In genomic region chr15:82634976-82635375, GRCm38 (mm10) we compare ENCODE assay signal across 27 mouse cellular contexts. TPM values are rescaled to one million over a fixed set of nuclear protein-coding genes. Genes with fewer than 3 reads are reported as not detected.
"Had no signal": no experiment of that assay in that cellular context is flagged by ENCODE, and none has a peak within 500 bp of the region (broad histone marks: within the 10 kb centered on the region; RNA-seq: fewer than 3 reads in every experiment).

No protein-coding gene starts in this region.

- ATAC-seq: lung, postnatal 0 days; midbrain, embryonic 16.5 days had no signal

- H3K27me3 ChIP-seq: limb, embryonic 13.5 days; liver, embryonic 13.5 days; midbrain, embryonic 12.5 days had no signal

- H3K4me1 ChIP-seq: limb, embryonic 13.5 days had no signal

- H3K36me3 ChIP-seq: limb, embryonic 13.5 days; liver, embryonic 13.5 days; midbrain, embryonic 12.5 days had no signal

- H3K27ac ChIP-seq: kidney, postnatal 0 days; layer of hippocampus, adult 2 months; limb, embryonic 13.5 days; liver, embryonic 13.5 days; macrophage; midbrain, embryonic 12.5 days had no signal

- H3K4me3 ChIP-seq: layer of hippocampus, adult 2 months; limb, embryonic 13.5 days; liver, embryonic 13.5 days; midbrain, embryonic 12.5 days had no signal

- DNase-seq: kidney, adult 2 months; kidney, postnatal 25 days; layer of hippocampus, adult 9-11 months; liver; liver, embryonic 13.5 days; lung, embryonic 14.5 days; thymus, adult 18-20 months; thymus, postnatal 36 days had no signal

- H3K9ac ChIP-seq: limb, embryonic 13.5 days; liver, embryonic 13.5 days; lung, embryonic 14.5 days; midbrain, embryonic 12.5 days had no signal

- H3K4me2 ChIP-seq: limb, embryonic 13.5 days; liver, embryonic 13.5 days; lung, embryonic 14.5 days; midbrain, embryonic 12.5 days had no signal

- H3K9me3 ChIP-seq: limb, embryonic 13.5 days; liver, embryonic 13.5 days; midbrain, embryonic 12.5 days had no signal

RNA-seq across cellular contexts. Expression of gene Cyp2d34, which starts 14.2 kb away (rescaled TPM):
- total RNA-seq: layer of hippocampus, adult 2 months; layer of hippocampus, postnatal 25 days; left cerebral cortex, adult 18-20 months; left cerebral cortex, postnatal 10 days; left cerebral cortex, postnatal 36 days; megakaryocyte, adult 5-6 weeks had no signal
- polyA plus RNA-seq: kidney, embryonic 14.5 days; limb, embryonic 13.5 days; liver, embryonic 13.5 days; liver, embryonic 16.5 days; lung, embryonic 14.5 days; lung, postnatal 0 days; macrophage; midbrain, embryonic 12.5 days; midbrain, embryonic 16.5 days; neural tube, embryonic 11.5 days; neural tube, embryonic 14.5 days; small intestine, adult 2 months; stomach, embryonic 16.5 days; testis, adult 2 months had no signal
